Mouse (Mus musculus) heart, embryonic 16.5 days (tissue): ENCODE data around the gene Gucy2d. TPM values are rescaled to one million over a fixed set of nuclear protein-coding genes. Genes with fewer than 3 reads are reported as not detected.

Experiments used
- ATAC-seq: fragments of 200-750 bp; cut with Nextera tagmentation; replicated peaks from 2 replicates; pipeline ENCODE4 v1.8.0; 2017; ENCODE audit warnings: moderate number of reproducible peaks; ENCODE audit not compliant: insufficient read depth, low FRiP score; ENCODE audit errors: extremely low read depth
- H3K27ac ChIP-seq: fragments of 300-500 bp; sonication (generic); 2 replicates; pipeline ENCODE4 v1.5.1; 2014; ENCODE audit warnings: mild to moderate bottlenecking, low read length, control low read depth, moderate library complexity
- H3K27me3 ChIP-seq: fragments of 300-500 bp; sonication (generic); 2 replicates; pipeline ENCODE4 v1.6.1; 2014; ENCODE audit warnings: low read length, mixed read lengths; ENCODE audit not compliant: control insufficient read depth, insufficient read depth
- H3K36me3 ChIP-seq: fragments of 300-500 bp; sonication (generic); 2 replicates; pipeline ENCODE4 v1.6.1; 2014; ENCODE audit not compliant: control insufficient read depth, insufficient read depth
- H3K4me1 ChIP-seq: fragments of 300-500 bp; sonication (generic); 2 replicates; pipeline ENCODE4 v1.6.1; 2014; ENCODE audit warnings: low read length, mixed read lengths; ENCODE audit not compliant: control insufficient read depth, insufficient read depth
- H3K4me2 ChIP-seq: fragments of 300-500 bp; sonication (generic); 2 replicates; pipeline ENCODE4 v1.6.1; 2014; ENCODE audit warnings: low read depth, mild to moderate bottlenecking, control low read depth, low read length
- H3K4me3 ChIP-seq: fragments of 300-500 bp; sonication (generic); 2 replicates; pipeline ENCODE4 v1.5.1; 2014; ENCODE audit warnings: mild to moderate bottlenecking, control low read depth, low read length
- H3K9ac ChIP-seq: fragments of 300-500 bp; sonication (generic); 2 replicates; pipeline ENCODE4 v1.6.1; 2014; ENCODE audit warnings: low read length, control low read depth
- H3K9me3 ChIP-seq: fragments of 300-500 bp; sonication (generic); replicated peaks from 2 replicates; pipeline ENCODE4 v1.6.1; 2016; ENCODE audit warnings: low read length; ENCODE audit not compliant: control insufficient read depth
- WGBS: fragments of 180-500 bp; shearing (Covaris S2); extraction: QIAGEN DNeasy Blood & Tissue Kit; methylation state at CpG from one replicate; pipeline ENCODE4 v1.1.7; 2014; 5-methylcytosine and 5-hydroxymethylcytosine counted together
- polyA plus RNA-seq: library from polyadenylated mRNA; unstranded; fragments of >200 nt; fragmentation: Nextera tagmentation; extraction: Ambion mirVana; gene quantifications from 2 replicates; pipeline ENCODE4 v1.2.1, GENCODE M21; 2015

Gene Gucy2d
- polyA plus RNA-seq, 1 experiment from 2014 or later = not detected

GRCm38 (mm10) chr7:98469089-98469488, 28.9 kb downstream of the Gucy2d start:
- Histone ChIP-seq H3K9ac (no peak overlapping the region), H3K27ac (no peak overlapping the region), H3K4me1 (no peaks in the 10 kb centered on the region), H3K9me3 (no peaks in the 10 kb centered on the region), H3K27me3 (no peaks in the 10 kb centered on the region), H3K4me2 (no peak overlapping the region), H3K36me3 (no peaks in the 10 kb centered on the region), H3K4me3 (no peak overlapping the region)
- WGBS = 45% methylated on average over 3 of the region's 3 CpGs
- no peak; the same call in 1 of the 2 replicates for ATAC-seq

- Histone ChIP-seq H3K9me3 (no peaks in the 10 kb centered on the region), H3K9ac (no peak overlapping the region), H3K4me3 (no peak overlapping the region), H3K27me3 (no peaks in the 10 kb centered on the region), H3K4me1 (peaks cover 8% of the 10 kb centered on the region; the same call in 1 of the 2 replicates), H3K4me2 (no peak overlapping the region), H3K36me3 (no peaks in the 10 kb centered on the region), H3K27ac (no peak overlapping the region)
- WGBS = 79% methylated on average over 2 of the region's 2 CpGs
- ATAC-seq = no peak
These were observed 32.3 kb downstream of the Gucy2d start for GRCm38 (mm10) chr7:98472529-98472928.

- Histone ChIP-seq H3K4me2 (no peak overlapping the region), H3K27me3 (no peaks in the 10 kb centered on the region), H3K9ac (no peak overlapping the region), H3K9me3 (no peaks in the 10 kb centered on the region), H3K4me3 (no peak overlapping the region), H3K27ac (no peak overlapping the region), H3K36me3 (no peaks in the 10 kb centered on the region), H3K4me1 (peaks cover 8% of the 10 kb centered on the region; the same call in 1 of the 2 replicates)
- ATAC-seq = no peak
- WGBS = 85% methylated on average over 1 of the region's 1 CpGs
These were observed 34.3 kb downstream of the Gucy2d start for GRCm38 (mm10) chr7:98474558-98474957.

DNA sequence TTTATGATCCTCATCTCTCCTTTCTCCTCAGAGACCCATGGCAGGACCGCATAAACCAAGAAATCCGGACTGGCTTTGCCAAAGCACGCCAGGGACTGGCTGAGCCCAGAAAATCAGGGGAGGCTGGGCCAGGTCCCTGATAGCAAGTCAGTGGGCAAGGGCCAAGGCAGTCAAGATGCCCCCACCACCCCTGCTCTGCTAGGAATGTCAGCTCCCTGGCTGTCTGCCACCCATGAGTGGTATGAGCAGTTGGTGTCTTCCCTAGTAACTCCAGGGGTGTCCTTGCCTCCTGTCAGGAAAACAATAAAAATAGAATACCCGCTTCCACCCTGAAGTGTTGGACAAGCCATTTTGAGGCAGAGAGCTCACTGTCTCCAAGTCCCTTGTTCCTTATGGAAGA, 36.9 kb downstream of the Gucy2d start:
- no peak overlapping the region for H3K9ac ChIP-seq
- H3K4me1 ChIP-seq = peaks cover 8% of the 10 kb centered on the region; the same call in 1 of the 2 replicates
- ATAC-seq = 0 out of 2 replicates have a peak, but pooled peaks have one; percentile 32
- no peaks in the 10 kb centered on the region for H3K27me3 ChIP-seq
- no peak overlapping the region for H3K27ac ChIP-seq
- no peak overlapping the region for H3K4me3 ChIP-seq
- WGBS = 73% methylated on average over 4 of the region's 4 CpGs
- no peaks in the 10 kb centered on the region for H3K36me3 ChIP-seq
- no peaks in the 10 kb centered on the region for H3K9me3 ChIP-seq
- no peak overlapping the region for H3K4me2 ChIP-seq

GRCm38 (mm10) chr7:98480481-98480880, 40.3 kb downstream of the Gucy2d start:
- no peak overlapping the region for H3K9ac ChIP-seq
- 81% methylated on average over 1 of the region's 1 CpGs for WGBS
- no peak for ATAC-seq
- peaks cover 23% of the 10 kb centered on the region for H3K4me1 ChIP-seq
- H3K27ac ChIP-seq = no peak overlapping the region
- no peak overlapping the region for H3K4me3 ChIP-seq
- no peak overlapping the region for H3K4me2 ChIP-seq
- H3K27me3 ChIP-seq = 0 out of 2 replicates have a peak, but pooled peaks cover 2% of the 10 kb centered on the region
- H3K9me3 ChIP-seq = no peaks in the 10 kb centered on the region
- H3K36me3 ChIP-seq = no peaks in the 10 kb centered on the region

GRCm38 (mm10) chr7:98481066-98481734, 41.0 kb downstream of the Gucy2d start:
- Histone ChIP-seq H3K4me1 (peaks cover 23% of the 10 kb centered on the region), H3K4me2 (peak overlapping the region; percentile 32; the same call in 1 of the 2 replicates), H3K4me3 (no peak overlapping the region), H3K36me3 (no peaks in the 10 kb centered on the region), H3K9me3 (no peaks in the 10 kb centered on the region), H3K27me3 (0 out of 2 replicates have a peak, but pooled peaks cover 2% of the 10 kb centered on the region), H3K27ac (no peak overlapping the region), H3K9ac (no peak overlapping the region)
- 13% methylated on average over 9 of the region's 9 CpGs for WGBS
- ATAC-seq = 0 out of 2 replicates have a peak, but pooled peaks have one; percentile 34

DNA sequence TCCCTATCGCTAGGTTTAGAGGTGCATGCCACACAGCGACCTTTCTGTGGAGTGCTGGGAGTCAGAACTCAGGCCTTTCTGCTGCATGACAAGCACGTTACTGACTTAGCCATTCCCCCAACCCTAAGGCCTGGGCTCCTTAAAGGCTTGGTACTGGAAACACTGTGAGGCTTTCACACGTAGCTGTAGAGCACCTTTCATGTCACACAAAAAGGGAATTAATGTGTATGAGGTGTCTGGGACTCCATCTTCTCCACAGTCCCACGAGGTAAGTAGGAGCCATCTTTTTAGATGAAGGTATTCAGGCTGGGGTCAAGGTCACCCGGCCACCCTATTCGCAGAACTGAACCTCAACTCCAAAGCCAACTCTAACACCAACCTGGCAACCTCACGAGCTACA, 41.6 kb downstream of the Gucy2d start:
- ATAC-seq = no peak
- H3K9me3 ChIP-seq = no peaks in the 10 kb centered on the region
- no peak overlapping the region for H3K4me2 ChIP-seq
- peaks cover 21% of the 10 kb centered on the region for H3K4me1 ChIP-seq
- no peak overlapping the region for H3K9ac ChIP-seq
- H3K27me3 ChIP-seq = 0 out of 2 replicates have a peak, but pooled peaks cover 2% of the 10 kb centered on the region
- H3K27ac ChIP-seq = no peak overlapping the region
- H3K36me3 ChIP-seq = no peaks in the 10 kb centered on the region
- WGBS = 87% methylated on average over 8 of the region's 8 CpGs
- H3K4me3 ChIP-seq = no peak overlapping the region

GRCm38 (mm10) chr7:98482551-98483267, 42.5 kb downstream of the Gucy2d start:
- Histone ChIP-seq H3K9me3 (no peaks in the 10 kb centered on the region), H3K4me1 (peaks cover 15% of the 10 kb centered on the region), H3K27me3 (0 out of 2 replicates have a peak, but pooled peaks cover 2% of the 10 kb centered on the region), H3K36me3 (no peaks in the 10 kb centered on the region), H3K4me2 (peak overlapping the region; percentile 23), H3K4me3 (no peak overlapping the region), H3K9ac (peak overlapping the region; percentile 53), H3K27ac (peak overlapping the region; percentile 63)
- whole genome bisulfite sequencing = 39% methylated on average over 12 of the region's 12 CpGs
- ATAC-seq = peak; percentile 17

- ATAC-seq = no peak
- Histone ChIP-seq H3K36me3 (no peaks in the 10 kb centered on the region), H3K9ac (peak overlapping the region; percentile 53), H3K4me2 (peak overlapping the region; percentile 23), H3K9me3 (no peaks in the 10 kb centered on the region), H3K4me1 (peaks cover 15% of the 10 kb centered on the region), H3K4me3 (no peak overlapping the region), H3K27me3 (0 out of 2 replicates have a peak, but pooled peaks cover 2% of the 10 kb centered on the region), H3K27ac (peak overlapping the region; percentile 63)
- 24% methylated on average over 8 of the region's 8 CpGs for WGBS
These were observed 43.0 kb downstream of the Gucy2d start for GRCm38 (mm10) chr7:98483268-98483607.
